Mouse (Mus musculus): ENCODE data around the gene Phf14.
"Not testable (repeated sequence)": the region's sequence is repeated elsewhere in the genome, so short reads cannot be mapped to it uniquely, and the experiment has no call there.

The Phf14 gene

DNA sequence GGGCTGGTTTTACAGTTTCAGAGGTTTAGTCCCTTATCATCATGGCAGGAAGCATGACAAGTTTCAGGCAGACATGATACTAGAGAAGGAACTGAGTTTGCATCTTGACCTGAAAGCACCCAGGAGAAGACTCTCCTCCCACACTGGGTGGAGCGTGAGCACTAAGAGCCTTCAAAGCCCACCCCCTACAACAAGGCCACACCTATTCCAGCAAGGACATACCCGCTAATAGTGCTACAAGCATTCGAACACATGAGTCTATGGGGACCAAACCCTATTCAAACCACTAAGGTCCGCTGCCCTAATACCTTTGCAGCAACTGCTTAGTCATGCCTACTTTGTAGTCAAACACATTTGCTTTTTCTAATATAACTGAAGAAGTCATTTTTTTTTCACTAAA, 189.5 kb downstream of the Phf14 start:
- no peak for DNase-seq (ENCODE audit: low spot score)

DNA sequence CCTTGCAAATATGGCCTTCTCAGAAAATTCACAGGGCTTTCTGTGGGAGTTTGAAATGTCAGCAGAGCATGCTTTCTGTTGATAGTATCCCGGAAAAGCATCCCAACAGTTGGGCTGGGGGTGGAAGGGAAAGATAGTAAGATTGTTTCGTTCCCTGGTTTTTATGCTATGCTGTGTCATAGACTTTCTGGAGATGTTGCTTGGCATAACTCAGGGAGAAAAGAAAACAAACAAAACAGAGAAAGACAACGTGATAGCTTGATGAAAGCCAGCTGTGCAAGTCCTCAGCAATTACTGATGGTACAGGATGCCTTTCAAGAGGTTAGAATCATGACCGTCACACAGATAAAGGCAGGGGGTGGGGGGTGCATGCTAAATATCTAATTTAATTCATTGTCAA, 197.5 kb downstream of the Phf14 start:
- DNase-seq (ENCODE audit: low spot score), result no peak

DNA sequence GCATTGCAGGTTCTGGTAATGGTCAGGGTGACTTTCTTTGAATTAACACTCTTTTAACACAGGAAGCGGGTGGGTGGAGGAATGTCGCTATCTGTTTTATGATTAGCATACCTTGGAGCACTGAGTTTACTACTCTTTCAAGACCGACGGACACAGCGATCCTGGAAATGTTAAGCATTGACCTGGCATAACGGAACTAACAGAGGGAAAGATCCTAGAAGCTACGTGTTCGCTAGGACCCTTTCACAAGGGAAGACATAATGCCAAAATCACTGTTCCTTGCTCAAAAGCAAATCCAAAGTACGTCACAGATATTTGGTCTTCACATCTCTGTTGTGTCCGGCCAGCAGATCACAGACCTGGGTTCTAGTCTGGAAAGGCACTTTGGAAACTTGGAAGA, 199.7 kb downstream of the Phf14 start:
- DNase-seq (ENCODE audit: low spot score), result no peak

DNA sequence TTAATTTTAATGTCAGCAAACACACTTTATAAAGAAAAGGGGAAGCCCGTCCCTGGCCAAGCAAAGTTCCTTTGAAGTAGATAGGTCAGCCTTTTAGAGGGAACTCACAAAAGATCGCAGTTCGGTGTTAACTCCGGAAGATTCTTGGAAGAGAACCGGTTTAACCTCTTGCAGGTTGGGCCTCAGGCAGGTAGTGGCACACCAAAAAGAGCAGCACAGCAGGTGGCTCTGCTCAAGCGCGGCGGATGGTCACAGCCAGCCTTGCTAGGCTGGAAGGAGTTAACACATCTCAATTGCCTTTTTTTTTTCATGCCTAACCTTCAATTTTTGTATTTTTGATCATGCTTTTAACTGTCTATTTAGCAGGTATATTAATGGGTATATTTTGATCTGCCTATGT, 200.2 kb downstream of the Phf14 start:
- no peak for DNase-seq (ENCODE audit: low spot score)

DNA sequence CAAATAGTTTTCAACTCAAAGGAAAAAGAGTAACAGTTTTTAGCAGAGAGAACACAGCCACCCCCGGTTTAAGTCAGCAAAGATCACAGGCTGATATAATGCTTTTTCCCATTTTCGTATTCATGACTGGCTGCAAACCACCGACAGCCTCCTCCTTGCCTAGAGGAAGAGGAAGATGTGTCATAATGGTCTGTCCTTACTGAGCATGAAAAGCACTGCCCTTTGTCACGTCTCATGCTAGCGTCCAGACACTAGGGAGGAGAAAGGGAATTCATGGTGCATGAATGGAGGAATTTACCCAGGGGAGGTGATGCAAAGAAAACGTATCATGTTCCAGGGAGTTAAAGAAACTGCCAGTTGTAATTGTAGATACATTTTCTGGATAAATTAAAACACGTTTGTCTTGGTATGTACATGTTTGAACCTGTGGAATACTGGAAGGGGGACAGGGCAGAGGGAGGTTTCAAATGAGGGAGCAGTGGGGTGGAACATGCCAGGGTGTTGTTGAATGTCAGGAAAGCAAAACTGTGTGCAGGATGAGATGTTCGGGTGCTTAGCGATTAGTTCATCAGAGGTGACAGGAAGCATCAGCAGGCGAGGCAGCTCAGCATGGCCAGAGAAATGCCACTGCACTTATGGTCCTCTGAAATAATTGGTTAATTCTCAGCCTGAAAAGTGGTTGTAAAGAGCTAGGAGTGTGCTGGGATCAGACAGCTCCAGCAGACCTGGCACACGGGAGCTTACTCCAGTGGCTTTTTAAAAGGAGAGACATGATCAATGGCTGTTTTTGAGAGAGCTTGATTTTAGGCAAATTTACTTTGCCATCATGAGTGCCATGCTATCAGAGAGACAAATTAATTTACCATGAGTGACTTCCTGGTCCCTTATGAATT, 209.6 kb downstream of the Phf14 start:
- no peak for DNase-seq (ENCODE audit: low spot score)

DNA sequence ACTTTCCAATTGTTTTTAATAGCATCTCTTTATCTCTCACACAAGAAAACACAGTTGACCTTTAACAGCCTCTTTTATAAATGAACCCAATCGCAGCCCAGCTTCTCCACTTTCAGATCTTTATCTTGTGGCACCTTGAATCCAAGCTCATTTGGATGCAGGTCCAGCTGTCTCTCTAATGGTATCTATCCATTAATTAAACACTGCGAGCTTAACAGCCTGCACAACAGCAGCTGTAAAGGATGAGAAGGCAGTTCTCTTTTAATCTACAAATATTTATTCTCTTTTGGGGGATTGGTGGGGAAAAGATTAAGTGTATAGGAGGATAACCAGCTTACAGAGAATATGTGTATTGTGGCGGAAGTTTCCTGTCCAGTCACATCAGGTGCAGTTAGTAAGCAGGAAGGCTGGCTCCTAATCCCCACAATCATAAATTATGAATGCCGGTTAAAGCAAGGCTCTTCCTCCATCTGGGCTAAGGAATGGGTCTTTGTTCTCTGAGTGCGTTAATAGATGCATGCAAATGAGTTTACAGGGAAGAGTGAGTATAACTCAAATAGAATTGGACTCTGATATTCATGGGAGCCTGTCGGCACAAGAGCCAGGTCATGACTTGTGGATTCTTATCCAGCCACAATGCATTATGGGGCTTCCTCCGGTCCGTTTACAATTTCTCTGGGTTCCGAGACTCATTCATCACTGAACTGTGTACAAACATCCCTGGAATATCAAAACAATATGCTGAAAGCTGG, 210.4 kb downstream of the Phf14 start:
- DNase-seq (ENCODE audit: low spot score), result no peak

DNA sequence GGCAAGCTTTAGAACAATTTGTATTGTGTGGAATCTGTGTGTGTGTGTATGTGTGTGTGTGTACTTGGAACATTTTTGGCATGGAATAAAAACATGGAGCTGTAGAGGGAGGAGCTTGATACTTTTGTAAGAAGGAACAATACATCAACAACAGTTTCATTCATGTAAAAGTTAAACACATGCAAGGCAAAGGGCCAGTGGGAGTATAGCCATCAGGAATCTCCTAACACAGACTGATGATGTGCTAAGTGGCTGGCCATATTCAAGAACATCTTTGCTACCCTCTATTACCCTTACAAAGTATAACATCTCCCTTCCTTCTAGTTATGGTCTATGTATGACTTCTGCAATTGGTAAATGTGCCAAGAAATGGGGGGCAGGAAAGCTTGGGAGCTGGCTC, 215.2 kb downstream of the Phf14 start:
- DNase-seq (ENCODE audit: low spot score), result no peak

DNA sequence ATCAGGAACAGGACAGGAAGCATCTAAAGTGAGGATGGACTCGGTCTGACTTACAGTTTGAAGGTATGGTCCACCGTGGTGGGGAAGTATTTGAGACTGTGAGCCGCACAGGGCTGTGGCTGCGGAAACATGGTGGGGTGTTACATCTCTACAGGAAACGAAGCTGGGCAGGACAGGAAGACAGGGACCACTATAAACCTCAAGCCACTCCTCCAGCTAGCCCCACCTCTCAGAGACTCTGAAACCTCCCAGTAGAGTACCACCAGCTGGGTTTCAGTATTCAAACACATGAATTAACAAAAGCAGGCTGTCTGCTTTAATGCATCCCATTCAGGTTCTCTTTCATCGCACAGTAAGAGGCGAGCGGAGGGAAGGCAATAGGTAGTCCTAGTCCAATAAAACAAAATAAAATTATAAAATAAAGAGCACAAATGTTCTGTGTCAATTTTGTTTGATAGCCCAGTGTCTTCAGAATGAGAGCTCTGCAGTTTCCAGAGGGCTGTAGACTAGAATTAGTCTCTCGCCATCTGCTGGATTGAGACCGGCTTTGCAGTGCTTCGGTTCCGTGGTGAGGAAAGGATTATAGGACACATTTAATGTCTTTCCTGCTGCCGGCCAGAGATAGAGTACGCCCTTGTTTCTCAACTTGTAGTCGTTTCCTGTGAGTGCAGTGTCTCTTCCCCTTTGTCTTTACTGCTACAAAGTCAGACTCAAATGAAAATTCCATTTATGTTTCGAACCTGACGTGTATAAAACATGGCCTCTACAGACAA, 217.6 kb downstream of the Phf14 start:
- DNase-seq (ENCODE audit: low spot score), result peak; percentile 64

DNA sequence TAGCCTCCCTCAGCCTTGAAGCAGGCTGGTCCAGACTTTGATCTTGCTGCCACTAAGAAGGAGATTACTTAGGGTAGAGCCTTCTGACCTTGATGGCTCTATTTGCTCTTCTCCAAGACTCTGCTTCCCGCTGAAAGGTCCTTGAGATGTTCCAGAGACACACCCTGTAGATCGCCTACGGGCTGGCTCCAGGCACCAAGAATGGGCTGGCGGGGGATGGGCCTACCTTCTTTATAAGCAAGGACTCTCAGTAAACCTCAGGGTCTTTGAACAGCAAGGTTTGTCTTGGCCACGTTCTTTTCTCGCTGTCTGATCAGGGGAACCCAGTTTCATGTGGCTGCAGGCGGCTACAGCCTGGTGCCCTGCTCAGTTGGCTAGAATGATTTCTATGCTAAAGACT, 219.0 kb downstream of the Phf14 start:
- DNase-seq (ENCODE audit: low spot score), result not testable (repeated sequence)

DNA sequence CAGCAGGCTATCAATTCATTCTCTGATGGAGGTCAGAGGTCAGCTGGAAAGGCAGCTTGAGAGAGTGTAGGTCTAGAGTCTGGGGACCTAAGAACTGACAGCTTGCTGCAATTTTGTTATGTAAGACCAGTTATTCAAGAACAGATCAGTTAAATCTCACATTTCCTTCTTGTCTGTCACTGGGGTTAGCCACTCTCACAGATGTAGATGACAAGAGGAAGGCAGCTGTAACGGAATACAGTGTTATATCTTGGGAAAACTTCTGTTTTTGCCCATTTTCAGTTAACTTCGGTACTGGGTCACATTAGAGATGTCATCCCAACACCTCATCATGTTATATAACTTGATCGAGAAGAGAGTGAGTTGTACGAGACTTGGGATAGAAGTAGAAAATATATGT, 219.7 kb downstream of the Phf14 start:
- no peak for DNase-seq (ENCODE audit: low spot score)
